Mouse (Mus musculus) lung, postnatal 0 days (tissue): ENCODE data around the gene Rora.

Source experiments
- CTCF ChIP-seq: IDR thresholded peaks from 2 replicates; pipeline ENCODE4 v1.5.1; 2016; ENCODE audit warnings: antibody characterized with exemption, mild to moderate bottlenecking
- EP300 ChIP-seq: IDR thresholded peaks from 2 replicates; pipeline ENCODE4 v1.6.1; 2016; ENCODE audit warnings: antibody characterized with exemption, mild to moderate bottlenecking, control low read depth

GRCm38 (mm10) chr9:68799065-68799464 is 145.5 kb downstream of the Rora start:
- TF ChIP-seq CTCF (no peak), EP300 (no peak)
